Mouse (Mus musculus) frontal cortex, adult 2 months (tissue): ENCODE measurements around the gene Med16. TPM values are rescaled to one million over a fixed set of nuclear protein-coding genes. Genes with fewer than 3 reads are reported as not detected.

ENCODE experiments used
- DNase-seq, 2 experiments: peaks; one replicate each; pipeline ENCODE4 v3.0.0; 2022; ENCODE audit warnings: low spot score in 1 of 2; ENCODE audit errors: extremely low spot score in 1 of 2
- polyA plus RNA-seq: library from polyadenylated mRNA; depleted of rRNA; stranded (reverse); fragments of >200 nt; gene quantifications from 2 replicates; pipeline ENCODE4 v1.2.3, GENCODE M21; 2012; rRNA removed

Med16 gene
- polyA plus RNA-seq, 1 experiment: 75.9 TPM

DNA sequence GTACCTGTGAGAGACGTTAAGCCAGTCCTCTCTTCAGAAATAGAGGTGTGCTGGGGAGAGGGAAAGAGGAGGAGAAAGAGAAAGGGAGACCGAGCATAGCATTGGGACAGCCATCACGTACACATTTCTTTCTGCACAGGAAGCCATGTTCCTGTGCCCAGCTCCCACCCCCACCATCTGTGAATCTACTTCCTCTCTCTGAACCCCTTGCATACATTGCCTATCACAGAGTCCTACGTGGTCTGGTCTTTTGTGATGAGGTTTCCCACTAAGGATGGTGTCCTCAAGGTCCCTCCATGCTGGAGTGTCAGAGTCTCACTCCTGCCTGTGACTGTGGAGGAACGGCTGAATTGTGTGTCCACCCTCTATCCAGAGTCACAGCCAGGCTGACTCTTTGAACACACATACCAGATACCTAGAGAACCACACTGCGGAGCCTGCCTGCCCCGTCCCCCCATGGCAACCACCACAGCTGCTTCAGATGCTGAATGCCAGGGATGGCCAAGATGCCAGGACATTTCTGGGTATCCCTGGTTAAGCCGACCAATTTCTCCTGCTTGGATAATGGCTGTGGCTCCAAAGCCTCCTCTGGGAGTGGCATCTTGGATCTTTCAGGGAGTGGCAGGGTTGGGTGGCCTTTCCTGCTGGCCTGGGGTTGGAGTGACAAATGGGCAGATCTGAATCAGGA, 58.6 kb downstream of the Med16 start:
- DNase-seq: no peak

- no peak for DNase-seq
These were observed 62.2 kb downstream of the Med16 start for GRCm38 (mm10) chr10:79846553-79846952.

Other genes with a start within 250 kb of the Med16 start
- not detected in 2 replicates for gene Madcam1, start 244.4 kb downstream of the Med16 start, polyA plus RNA-seq
- gene Tpgs1, start 239.6 kb downstream of the Med16 start, polyA plus RNA-seq: 89.4 and 92.3 TPM in 2 replicates
- gene Cdc34, start 226.7 kb downstream of the Med16 start, polyA plus RNA-seq: 96.3 and 111 TPM in 2 replicates
- 1.8 and 2.1 TPM in 2 replicates for gene Gzmm, start 219.9 kb downstream of the Med16 start, polyA plus RNA-seq
- gene Bsg, start 204.4 kb downstream of the Med16 start, polyA plus RNA-seq: 1,126 and 1,227 TPM in 2 replicates
- gene Hcn2, start 192.3 kb downstream of the Med16 start, polyA plus RNA-seq: 119 and 124 TPM in 2 replicates
- gene Polrmt, start 162.3 kb downstream of the Med16 start, polyA plus RNA-seq: 60.7 and 62.2 TPM in 2 replicates
- gene Fgf22, start 153.8 kb downstream of the Med16 start, polyA plus RNA-seq: 6.2 and 6.9 TPM in 2 replicates
- gene Rnf126, start 142.0 kb downstream of the Med16 start, polyA plus RNA-seq: 140 and 166 TPM in 2 replicates
- 5.6 and 7.0 TPM in 2 replicates for gene Fstl3, start 131.7 kb downstream of the Med16 start, polyA plus RNA-seq
- 1.00 and 1.1 TPM in 2 replicates for gene Prss57, start 118.0 kb downstream of the Med16 start, polyA plus RNA-seq
- 325 and 370 TPM in 2 replicates for gene Palm, start 115.4 kb downstream of the Med16 start, polyA plus RNA-seq
- gene Misp, start 87.9 kb downstream of the Med16 start, polyA plus RNA-seq: 0.40 and 0.71 TPM in 2 replicates
- gene Ptbp1, start 54.5 kb downstream of the Med16 start, polyA plus RNA-seq: 59.5 and 71.5 TPM in 2 replicates
- 5.8 and 6.7 TPM in 2 replicates for gene Prtn3, start 34.4 kb downstream of the Med16 start, polyA plus RNA-seq
- 124 and 134 TPM in 2 replicates for gene Plppr3, start 34.3 kb downstream of the Med16 start, polyA plus RNA-seq
- gene Elane, start 22.7 kb downstream of the Med16 start, polyA plus RNA-seq: 0.27 TPM in 1 of 2 replicates, not detected in the other
- 1.1 and 3.5 TPM in 2 replicates for gene Cfd, start 18.1 kb downstream of the Med16 start, polyA plus RNA-seq
- gene Gm26602, start 1.9 kb upstream of the Med16 start, polyA plus RNA-seq: not detected in 2 replicates
- gene Kiss1r, start 8.0 kb upstream of the Med16 start, polyA plus RNA-seq: 10.7 and 11.8 TPM in 2 replicates
- gene R3hdm4, start 12.3 kb upstream of the Med16 start, polyA plus RNA-seq: 380 and 385 TPM in 2 replicates
- gene Arid3a, start 18.1 kb upstream of the Med16 start, polyA plus RNA-seq: 3.6 and 4.1 TPM in 2 replicates
- 63.2 and 65.9 TPM in 2 replicates for gene Wdr18, start 51.2 kb upstream of the Med16 start, polyA plus RNA-seq
- 0.17 and 0.38 TPM in 2 replicates for gene Grin3b, start 61.8 kb upstream of the Med16 start, polyA plus RNA-seq
- gene Tmem259, start 75.4 kb upstream of the Med16 start, polyA plus RNA-seq: 181 and 193 TPM in 2 replicates
- gene Cnn2, start 79.7 kb upstream of the Med16 start, polyA plus RNA-seq: 9.8 and 10.4 TPM in 2 replicates
- gene Abca7, start 87.6 kb upstream of the Med16 start, polyA plus RNA-seq: 12.4 and 13.0 TPM in 2 replicates
- gene Arhgap45, start 107.7 kb upstream of the Med16 start, polyA plus RNA-seq: 5.3 and 7.1 TPM in 2 replicates
- 200 and 205 TPM in 2 replicates for gene Polr2e, start 130.9 kb upstream of the Med16 start, polyA plus RNA-seq
- gene Gpx4, start 138.2 kb upstream of the Med16 start, polyA plus RNA-seq: 867 and 914 TPM in 2 replicates
- 26.6 TPM in 2 replicates for gene Sbno2, start 196.6 kb upstream of the Med16 start, polyA plus RNA-seq
- gene Stk11, start 206.9 kb upstream of the Med16 start, polyA plus RNA-seq: 93.8 and 96.3 TPM in 2 replicates
- gene Atp5d, start 229.7 kb upstream of the Med16 start, polyA plus RNA-seq: 606 and 673 TPM in 2 replicates
- gene Cbarp, start 231.9 kb upstream of the Med16 start, polyA plus RNA-seq: 252 and 288 TPM in 2 replicates
- 36.5 and 43.7 TPM in 2 replicates for gene Midn, start 239.3 kb upstream of the Med16 start, polyA plus RNA-seq